Mouse (Mus musculus): ENCODE measurements around the gene Frat1. TPM values are rescaled to one million over a fixed set of nuclear protein-coding genes. Genes with fewer than 3 reads are reported as not detected.

Frat1 gene
- total RNA-seq, 2 experiments from 2014 or later: 17.8 to 22.3 TPM

Other genes starting within 250 kb of the Frat1 start
- gene Gm340, start 247.6 kb upstream of the Frat1 start, total RNA-seq (2021): 10 to 100 TPM; 12.0 to 12.6 TPM
- gene Slit1, start 86.3 kb upstream of the Frat1 start, total RNA-seq (2021): 100 to 1,000 TPM; 209 to 224 TPM
- gene Arhgap19, start 27.9 kb upstream of the Frat1 start, total RNA-seq (2021): 1 to 10 TPM; 2.6 to 2.9 TPM
- gene Frat2, start 18.2 kb downstream of the Frat1 start, total RNA-seq (2021): 10 to 100 TPM; 12.9 to 13.1 TPM
- 10 to 100 TPM; 31.8 to 32.2 TPM for gene Rrp12, start 66.2 kb downstream of the Frat1 start, total RNA-seq (2021)
- 100 to 1,000 TPM; 541 to 553 TPM for gene Pgam1, start 82.0 kb downstream of the Frat1 start, total RNA-seq (2021)
- gene Exosc1, start 103.5 kb downstream of the Frat1 start, total RNA-seq (2021): 10 to 100 TPM; 24.9 to 28.3 TPM
- gene Zdhhc16, start 103.5 kb downstream of the Frat1 start, total RNA-seq (2021): 10 to 100 TPM; 34.6 to 38.8 TPM
- gene Mms19, start 151.2 kb downstream of the Frat1 start, total RNA-seq (2021): 10 to 100 TPM; 28.7 to 34.6 TPM
- gene Ubtd1, start 151.8 kb downstream of the Frat1 start, total RNA-seq (2021): 10 to 100 TPM; 13.4 to 14.6 TPM
- gene Ankrd2, start 206.0 kb downstream of the Frat1 start, total RNA-seq (2021): under 1 TPM in 1 of 2 experiments, not detected in 1; 0.30 TPM
- 1 to 10 TPM; 8.7 to 9.4 TPM for gene Hoga1, start 215.6 kb downstream of the Frat1 start, total RNA-seq (2021)
- 1 to 10 TPM; 1.6 to 2.1 TPM for gene 4933411K16Rik, start 222.3 kb downstream of the Frat1 start, total RNA-seq (2021)